In genomic region chr7:114026923-114027322, GRCm38 (mm10) we compare ENCODE assay signal across 16 mouse cellular contexts.
DNase-seq lines count a peak whose midpoint lies in the region; ATAC-seq and TF ChIP-seq lines count a peak whose summit lies in the region.
"Had no signal": no experiment of that assay in that cellular context is flagged by ENCODE, and none has a peak within 500 bp of the region (broad histone marks: within the 10 kb centered on the region; RNA-seq: fewer than 3 reads in every experiment).

No protein-coding gene starts in this region.

- peak overlapping the region; percentile 89 for H3K27ac ChIP-seq in cerebellum, adult 2 months (ENCODE audit: insufficient read depth, low read length)
- H3K27ac ChIP-seq in forebrain, embryonic 11.5 days (ENCODE audit: low read depth, low read length): no peak overlapping the region
- no peak overlapping the region for H3K27ac ChIP-seq in forebrain, embryonic 10.5 days
- no peak overlapping the region for H3K27ac ChIP-seq in hindbrain, embryonic 15.5 days (replicated peaks)
- no peak overlapping the region for H3K27ac ChIP-seq in hindbrain, embryonic 16.5 days (ENCODE audit: low read depth, low read length)
- H3K27ac ChIP-seq: embryonic facial prominence, embryonic 13.5 days; embryonic facial prominence, embryonic 15.5 days; forebrain, embryonic 12.5 days had no signal

- 47% methylated on average over 8 of the region's 8 CpGs for WGBS in cerebellum, adult 2 months
- WGBS in forebrain, embryonic 11.5 days: 90% methylated on average over 8 of the region's 8 CpGs
- WGBS in forebrain, embryonic 10.5 days: 90% methylated on average over 8 of the region's 8 CpGs
- WGBS in hindbrain, embryonic 15.5 days: 93% methylated on average over 8 of the region's 8 CpGs
- 93% methylated on average over 8 of the region's 8 CpGs for WGBS in hindbrain, embryonic 16.5 days

- peak; percentile 53 for DNase-seq in cerebellum, adult 2 months
- no peak for DNase-seq in cerebellum, postnatal 14 days
- DNase-seq in forebrain, embryonic 11.5 days (ENCODE audit: low spot score): peak; percentile 18
- no peak for DNase-seq in forebrain, embryonic 10.5 days (ENCODE audit: extremely low spot score, low spot score)
- DNase-seq: adrenal gland, adult 2 months; adrenal gland, postnatal 10 days; adrenal gland, postnatal 25 days; embryo, embryonic 11 days had no signal

- H3K4me2 ChIP-seq in forebrain, embryonic 11.5 days (ENCODE audit: low read depth, low read length, severe bottlenecking): no peak overlapping the region
- no peak overlapping the region for H3K4me2 ChIP-seq in hindbrain, embryonic 15.5 days
- H3K4me2 ChIP-seq in hindbrain, embryonic 16.5 days (ENCODE audit: low read length): no peak overlapping the region
- H3K4me2 ChIP-seq: embryonic facial prominence, embryonic 13.5 days; embryonic facial prominence, embryonic 15.5 days; forebrain, embryonic 12.5 days had no signal

- H3K36me3 ChIP-seq in forebrain, embryonic 11.5 days (ENCODE audit: control insufficient read depth, insufficient read depth, low read length): no peaks in the 10 kb centered on the region
- H3K36me3 ChIP-seq in forebrain, embryonic 10.5 days (replicated peaks): no peaks in the 10 kb centered on the region
- no peaks in the 10 kb centered on the region for H3K36me3 ChIP-seq in hindbrain, embryonic 15.5 days
- H3K36me3 ChIP-seq in hindbrain, embryonic 16.5 days (ENCODE audit: control insufficient read depth, insufficient read depth, low read length): 0 out of 2 replicates have a peak, but pooled peaks cover 3% of the 10 kb centered on the region
- H3K36me3 ChIP-seq: embryonic facial prominence, embryonic 13.5 days; embryonic facial prominence, embryonic 15.5 days; forebrain, embryonic 12.5 days had no signal

- no peak for TF ChIP-seq POLR2A in cerebellum, adult 2 months (IDR thresholded peaks at IDR 0.05; ENCODE audit: borderline replicate concordance, insufficient read depth, low read length)

- H3K9ac ChIP-seq in forebrain, embryonic 11.5 days (ENCODE audit: low read length): no peak overlapping the region
- no peak overlapping the region for H3K9ac ChIP-seq in hindbrain, embryonic 15.5 days
- no peak overlapping the region for H3K9ac ChIP-seq in hindbrain, embryonic 16.5 days (ENCODE audit: low read depth, low read length)
- H3K9ac ChIP-seq: embryonic facial prominence, embryonic 13.5 days; embryonic facial prominence, embryonic 15.5 days; forebrain, embryonic 12.5 days had no signal

- no peaks in the 10 kb centered on the region for H3K9me3 ChIP-seq in forebrain, embryonic 11.5 days (ENCODE audit: control insufficient read depth, low read length)
- H3K9me3 ChIP-seq in forebrain, embryonic 10.5 days: no peaks in the 10 kb centered on the region
- H3K9me3 ChIP-seq in hindbrain, embryonic 15.5 days: no peaks in the 10 kb centered on the region
- no peaks in the 10 kb centered on the region for H3K9me3 ChIP-seq in hindbrain, embryonic 16.5 days (ENCODE audit: control insufficient read depth, low read length)
- H3K9me3 ChIP-seq: embryonic facial prominence, embryonic 13.5 days; embryonic facial prominence, embryonic 15.5 days; forebrain, embryonic 12.5 days had no signal

- TF ChIP-seq CTCF in cerebellum, adult 2 months (IDR thresholded peaks at IDR 0.05; ENCODE audit: borderline replicate concordance, insufficient read depth, low read depth, low read length): no peak

- no peaks in the 10 kb centered on the region for H3K27me3 ChIP-seq in cerebellum, adult 2 months (ENCODE audit: control insufficient read depth, insufficient read depth, low read length)
- H3K27me3 ChIP-seq in forebrain, embryonic 11.5 days (ENCODE audit: control insufficient read depth, insufficient read depth, low read length): no peaks in the 10 kb centered on the region
- no peaks in the 10 kb centered on the region for H3K27me3 ChIP-seq in forebrain, embryonic 10.5 days (ENCODE audit: poor library complexity, severe bottlenecking)
- no peaks in the 10 kb centered on the region for H3K27me3 ChIP-seq in hindbrain, embryonic 15.5 days
- no peaks in the 10 kb centered on the region for H3K27me3 ChIP-seq in hindbrain, embryonic 16.5 days (replicated peaks; ENCODE audit: control insufficient read depth, insufficient read depth, low read length)
- H3K27me3 ChIP-seq: embryonic facial prominence, embryonic 13.5 days; embryonic facial prominence, embryonic 15.5 days; forebrain, embryonic 12.5 days had no signal

- ATAC-seq in forebrain, embryonic 11.5 days (replicated peaks; ENCODE audit: low FRiP score): no peak
- ATAC-seq in hindbrain, embryonic 15.5 days (ENCODE audit: low FRiP score, low read depth): peak; percentile 7; the same call in 1 of the 2 replicates
- ATAC-seq in hindbrain, embryonic 16.5 days: no peak
- ATAC-seq: forebrain, embryonic 14.5 days; forebrain, embryonic 16.5 days had no signal

- H3K4me3 ChIP-seq in cerebellum, adult 2 months (replicated peaks; ENCODE audit: insufficient read depth, low read depth, low read length): no peak overlapping the region
- H3K4me3 ChIP-seq in forebrain, embryonic 11.5 days (ENCODE audit: low read depth, low read length): no peak overlapping the region
- no peak overlapping the region for H3K4me3 ChIP-seq in forebrain, embryonic 10.5 days
- no peak overlapping the region for H3K4me3 ChIP-seq in hindbrain, embryonic 15.5 days
- H3K4me3 ChIP-seq in hindbrain, embryonic 16.5 days (ENCODE audit: low read length): no peak overlapping the region
- H3K4me3 ChIP-seq: embryonic facial prominence, embryonic 13.5 days; embryonic facial prominence, embryonic 15.5 days; erythroblast, embryonic 14.5 days; forebrain, embryonic 12.5 days had no signal

- H3K4me1 ChIP-seq in cerebellum, adult 2 months (ENCODE audit: control insufficient read depth, insufficient read depth, low read length): peaks cover 29% of the 10 kb centered on the region
- H3K4me1 ChIP-seq in forebrain, embryonic 11.5 days (replicated peaks; ENCODE audit: control insufficient read depth, insufficient read depth, low read length): no peaks in the 10 kb centered on the region
- no peaks in the 10 kb centered on the region for H3K4me1 ChIP-seq in forebrain, embryonic 10.5 days
- H3K4me1 ChIP-seq in hindbrain, embryonic 15.5 days (replicated peaks): 0 out of 2 replicates have a peak, but pooled peaks cover 3% of the 10 kb centered on the region
- H3K4me1 ChIP-seq in hindbrain, embryonic 16.5 days (ENCODE audit: control insufficient read depth, insufficient read depth, low read depth, low read length): no peaks in the 10 kb centered on the region
- H3K4me1 ChIP-seq: embryonic facial prominence, embryonic 13.5 days; embryonic facial prominence, embryonic 15.5 days; forebrain, embryonic 12.5 days had no signal

Comparison
In these comparisons a context has a peak if more than half of its experiments do, and no peak if none do; other contexts are left out.
1. DNase-seq: peak in cerebellum, adult 2 months (2 of 2) and forebrain, embryonic 11.5 days (single experiment); none in cerebellum, postnatal 14 days (0 of 2) and forebrain, embryonic 10.5 days (single experiment).